Mouse (Mus musculus): ENCODE measurements around the gene Odf3b. TPM values are rescaled to one million over a fixed set of nuclear protein-coding genes. Genes with fewer than 3 reads are reported as not detected.

The Odf3b gene
- polyA plus RNA-seq (2015; fragmentation: Illumina TruSeq; extraction: RNeasy Lipid Tissue Mini Kit (QIAGEN cat#74804); ENCODE audit: insufficient read depth, low read depth, low replicate concordance), result 1.9 TPM

GRCm38 (mm10) chr15:89378831-89379401 lies at the start of gene Odf3b:
Gene Odf3b (minus strand): TSS chr15:89379282.

GRCm38 (mm10) chr15:89425711-89426121 lies 46.6 kb upstream of the Odf3b start, which contains the start of gene Cpt1b:
Gene Cpt1b (minus strand): TSS chr15:89425863.

GRCm38 (mm10) chr15:89410118-89410517 lies 31.0 kb upstream of the Odf3b start, which contains the start of gene Syce3:
Gene Syce3 (minus strand): TSS chr15:89410503.

GRCm38 (mm10) chr15:89384617-89385016 lies 5.5 kb upstream of the Odf3b start, which contains the start of gene Klhdc7b:
Gene Klhdc7b (plus strand): TSS chr15:89384917.

GRCm38 (mm10) chr15:89376957-89377356 lies 2.1 kb downstream of the Odf3b start, which contains the start of gene Tymp:
Gene Tymp (minus strand): TSS chr15:89377039.

GRCm38 (mm10) chr15:89373762-89374248 lies 5.3 kb downstream of the Odf3b start, which contains the start of gene Sco2:
Gene Sco2 (minus strand): TSS chr15:89373846.

GRCm38 (mm10) chr15:89355241-89356187 lies 23.6 kb downstream of the Odf3b start, which contains the start of the genes Lmf2 and Ncaph2:
Gene Lmf2 (minus strand): TSS chr15:89355659.
Gene Ncaph2 (plus strand): TSS chr15:89355719.

GRCm38 (mm10) chr15:89334271-89334670 lies 44.8 kb downstream of the Odf3b start, which contains the start of gene Miox:
Gene Miox (plus strand): TSS chr15:89334398.

Other genes with a start within 250 kb of the Odf3b start
- 13.8 TPM for gene Mapk12, start 238.6 kb downstream of the Odf3b start, polyA plus RNA-seq (2015; fragmentation: Illumina TruSeq; extraction: RNeasy Lipid Tissue Mini Kit (QIAGEN cat#74804); ENCODE audit: insufficient read depth, low read depth, low replicate concordance)
- 2.7 TPM for gene Mapk11, start 229.7 kb downstream of the Odf3b start, polyA plus RNA-seq (2015; fragmentation: Illumina TruSeq; extraction: RNeasy Lipid Tissue Mini Kit (QIAGEN cat#74804); ENCODE audit: insufficient read depth, low read depth, low replicate concordance)
- gene Plxnb2, start 198.5 kb downstream of the Odf3b start, polyA plus RNA-seq (2015; fragmentation: Illumina TruSeq; extraction: RNeasy Lipid Tissue Mini Kit (QIAGEN cat#74804); ENCODE audit: insufficient read depth, low read depth, low replicate concordance), result 43.0 TPM
- gene Dennd6b, start 182.8 kb downstream of the Odf3b start, polyA plus RNA-seq (2015; fragmentation: Illumina TruSeq; extraction: RNeasy Lipid Tissue Mini Kit (QIAGEN cat#74804); ENCODE audit: insufficient read depth, low read depth, low replicate concordance), result 6.1 TPM
- gene Ppp6r2, start 167.7 kb downstream of the Odf3b start, polyA plus RNA-seq (2015; fragmentation: Illumina TruSeq; extraction: RNeasy Lipid Tissue Mini Kit (QIAGEN cat#74804); ENCODE audit: insufficient read depth, low read depth, low replicate concordance), result 9.9 TPM
- 60.0 TPM for gene Sbf1, start 64.0 kb downstream of the Odf3b start, polyA plus RNA-seq (2015; fragmentation: Illumina TruSeq; extraction: RNeasy Lipid Tissue Mini Kit (QIAGEN cat#74804); ENCODE audit: insufficient read depth, low read depth, low replicate concordance)
- 5.9 TPM for gene Adm2, start 56.6 kb downstream of the Odf3b start, polyA plus RNA-seq (2015; fragmentation: Illumina TruSeq; extraction: RNeasy Lipid Tissue Mini Kit (QIAGEN cat#74804); ENCODE audit: insufficient read depth, low read depth, low replicate concordance)
- gene Miox, start 44.9 kb downstream of the Odf3b start, polyA plus RNA-seq (2015; fragmentation: Illumina TruSeq; extraction: RNeasy Lipid Tissue Mini Kit (QIAGEN cat#74804); ENCODE audit: insufficient read depth, low read depth, low replicate concordance), result 1.4 TPM
- 18.2 TPM for gene Lmf2, start 23.6 kb downstream of the Odf3b start, polyA plus RNA-seq (2015; fragmentation: Illumina TruSeq; extraction: RNeasy Lipid Tissue Mini Kit (QIAGEN cat#74804); ENCODE audit: insufficient read depth, low read depth, low replicate concordance)
- gene Ncaph2, start 23.6 kb downstream of the Odf3b start, polyA plus RNA-seq (2015; fragmentation: Illumina TruSeq; extraction: RNeasy Lipid Tissue Mini Kit (QIAGEN cat#74804); ENCODE audit: insufficient read depth, low read depth, low replicate concordance), result 17.1 TPM
- 2.7 TPM for gene Sco2, start 5.4 kb downstream of the Odf3b start, polyA plus RNA-seq (2015; fragmentation: Illumina TruSeq; extraction: RNeasy Lipid Tissue Mini Kit (QIAGEN cat#74804); ENCODE audit: insufficient read depth, low read depth, low replicate concordance)
- not detected for gene Tymp, start 2.2 kb downstream of the Odf3b start, polyA plus RNA-seq (2015; fragmentation: Illumina TruSeq; extraction: RNeasy Lipid Tissue Mini Kit (QIAGEN cat#74804); ENCODE audit: insufficient read depth, low read depth, low replicate concordance)
- gene Klhdc7b, start 5.6 kb upstream of the Odf3b start, polyA plus RNA-seq (2015; fragmentation: Illumina TruSeq; extraction: RNeasy Lipid Tissue Mini Kit (QIAGEN cat#74804); ENCODE audit: insufficient read depth, low read depth, low replicate concordance), result not detected
- gene Syce3, start 31.2 kb upstream of the Odf3b start, polyA plus RNA-seq (2015; fragmentation: Illumina TruSeq; extraction: RNeasy Lipid Tissue Mini Kit (QIAGEN cat#74804); ENCODE audit: insufficient read depth, low read depth, low replicate concordance), result not detected
- 2.1 TPM for gene Cpt1b, start 46.6 kb upstream of the Odf3b start, polyA plus RNA-seq (2015; fragmentation: Illumina TruSeq; extraction: RNeasy Lipid Tissue Mini Kit (QIAGEN cat#74804); ENCODE audit: insufficient read depth, low read depth, low replicate concordance)
- not detected for gene C730034F03Rik, start 50.3 kb upstream of the Odf3b start, polyA plus RNA-seq (2015; fragmentation: Illumina TruSeq; extraction: RNeasy Lipid Tissue Mini Kit (QIAGEN cat#74804); ENCODE audit: insufficient read depth, low read depth, low replicate concordance)
- 0.54 TPM for gene Gm44502, start 50.4 kb upstream of the Odf3b start, polyA plus RNA-seq (2015; fragmentation: Illumina TruSeq; extraction: RNeasy Lipid Tissue Mini Kit (QIAGEN cat#74804); ENCODE audit: insufficient read depth, low read depth, low replicate concordance)
- 86.9 TPM for gene Chkb, start 50.6 kb upstream of the Odf3b start, polyA plus RNA-seq (2015; fragmentation: Illumina TruSeq; extraction: RNeasy Lipid Tissue Mini Kit (QIAGEN cat#74804); ENCODE audit: insufficient read depth, low read depth, low replicate concordance)
- gene Mapk8ip2, start 74.6 kb upstream of the Odf3b start, polyA plus RNA-seq (2015; fragmentation: Illumina TruSeq; extraction: RNeasy Lipid Tissue Mini Kit (QIAGEN cat#74804); ENCODE audit: insufficient read depth, low read depth, low replicate concordance), result 3.7 TPM
- 11.7 TPM for gene Arsa, start 98.1 kb upstream of the Odf3b start, polyA plus RNA-seq (2015; fragmentation: Illumina TruSeq; extraction: RNeasy Lipid Tissue Mini Kit (QIAGEN cat#74804); ENCODE audit: insufficient read depth, low read depth, low replicate concordance)
- gene Shank3, start 120.3 kb upstream of the Odf3b start, polyA plus RNA-seq (2015; fragmentation: Illumina TruSeq; extraction: RNeasy Lipid Tissue Mini Kit (QIAGEN cat#74804); ENCODE audit: insufficient read depth, low read depth, low replicate concordance), result 11.1 TPM
- not detected for gene Acr, start 189.0 kb upstream of the Odf3b start, polyA plus RNA-seq (2015; fragmentation: Illumina TruSeq; extraction: RNeasy Lipid Tissue Mini Kit (QIAGEN cat#74804); ENCODE audit: insufficient read depth, low read depth, low replicate concordance)
- 11.6 TPM for gene Rabl2, start 212.6 kb upstream of the Odf3b start, polyA plus RNA-seq (2015; fragmentation: Illumina TruSeq; extraction: RNeasy Lipid Tissue Mini Kit (QIAGEN cat#74804); ENCODE audit: insufficient read depth, low read depth, low replicate concordance)

Data from pancreas, adult 10 weeks (tissue).